Mouse (Mus musculus) embryonic facial prominence, embryonic 15.5 days (tissue): ENCODE measurements around the gene Sdhb. TPM values are rescaled to one million over a fixed set of nuclear protein-coding genes. Genes with fewer than 3 reads are reported as not detected.

ENCODE experiments used
- ATAC-seq: fragments of 200-750 bp; cut with Nextera tagmentation; 2 replicates; pipeline ENCODE4 v1.8.0; 2017; ENCODE audit warnings: low read depth, moderate TSS enrichment; ENCODE audit not compliant: insufficient number of reproducible peaks, low FRiP score, low TSS enrichment
- H3K27ac ChIP-seq: fragments of 300-500 bp; sonication (generic); replicated peaks from 2 replicates; pipeline ENCODE4 v1.5.1; 2015; ENCODE audit warnings: mild to moderate bottlenecking, inconsistent platforms
- H3K27me3 ChIP-seq: fragments of 300-500 bp; sonication (generic); 2 replicates; pipeline ENCODE4 v1.6.1; 2015; ENCODE audit warnings: inconsistent platforms
- H3K36me3 ChIP-seq: fragments of 300-500 bp; sonication (generic); 2 replicates; pipeline ENCODE4 v1.6.1; 2015; ENCODE audit warnings: mild to moderate bottlenecking, inconsistent platforms
- H3K4me1 ChIP-seq: fragments of 300-500 bp; sonication (generic); 2 replicates; pipeline ENCODE4 v1.6.1; 2015; ENCODE audit warnings: inconsistent platforms
- H3K4me2 ChIP-seq: fragments of 300-500 bp; sonication (generic); replicated peaks from 2 replicates; pipeline ENCODE4 v1.6.1; 2015; ENCODE audit warnings: mild to moderate bottlenecking, inconsistent platforms
- H3K4me3 ChIP-seq: fragments of 300-500 bp; sonication (generic); replicated peaks from 2 replicates; pipeline ENCODE4 v1.5.1; 2015; ENCODE audit warnings: mild to moderate bottlenecking, inconsistent platforms
- H3K9ac ChIP-seq: fragments of 300-500 bp; sonication (generic); 2 replicates; pipeline ENCODE4 v1.6.1; 2015; ENCODE audit warnings: inconsistent platforms
- H3K9me3 ChIP-seq: fragments of 300-500 bp; sonication (generic); replicated peaks from 2 replicates; pipeline ENCODE4 v1.6.1; 2016; ENCODE audit warnings: inconsistent platforms
- WGBS: fragments of 180-500 bp; shearing (Covaris S2); methylation state at CpG from one replicate; pipeline ENCODE4 v1.1.7; 2015; 5-methylcytosine and 5-hydroxymethylcytosine counted together
- polyA plus RNA-seq: library from polyadenylated mRNA; unstranded; fragments of >200 nt; fragmentation: Nextera tagmentation; extraction: Ambion mirVana; gene quantifications from 2 replicates; pipeline ENCODE4 v1.2.1, GENCODE M21; 2015

Gene Sdhb
- polyA plus RNA-seq, 1 experiment from 2014 or later, result 362 TPM

DNA sequence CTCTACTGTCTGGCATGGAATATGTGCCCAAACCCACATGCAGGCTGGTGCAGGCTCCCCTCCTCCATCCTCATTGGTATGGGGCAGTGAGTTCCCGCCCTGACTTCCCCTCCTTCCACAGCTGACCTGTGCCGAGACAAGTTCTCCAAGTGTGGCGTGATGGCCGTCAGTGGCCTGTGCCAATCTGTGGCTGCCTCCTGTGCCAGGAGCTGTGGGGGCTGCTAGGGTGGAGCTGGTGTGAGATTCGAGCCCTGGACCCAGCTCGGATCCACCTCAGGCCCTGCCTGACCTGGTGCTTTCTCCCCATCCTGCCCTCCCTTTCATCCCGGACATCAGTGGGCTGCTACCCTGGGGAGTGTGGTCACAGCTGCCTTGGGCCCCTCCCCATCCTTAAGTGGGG is 54.4 kb downstream of the Sdhb start:
- ATAC-seq, result no peak
- Histone ChIP-seq H3K4me2 (no peak overlapping the region), H3K4me1 (peaks cover 82% of the 10 kb centered on the region), H3K27me3 (no peaks in the 10 kb centered on the region), H3K4me3 (no peak overlapping the region), H3K9me3 (no peaks in the 10 kb centered on the region), H3K9ac (no peak overlapping the region), H3K36me3 (peaks cover 39% of the 10 kb centered on the region), H3K27ac (peak overlapping the region; percentile 49)
- 72% methylated on average over 7 of the region's 7 CpGs for WGBS

DNA sequence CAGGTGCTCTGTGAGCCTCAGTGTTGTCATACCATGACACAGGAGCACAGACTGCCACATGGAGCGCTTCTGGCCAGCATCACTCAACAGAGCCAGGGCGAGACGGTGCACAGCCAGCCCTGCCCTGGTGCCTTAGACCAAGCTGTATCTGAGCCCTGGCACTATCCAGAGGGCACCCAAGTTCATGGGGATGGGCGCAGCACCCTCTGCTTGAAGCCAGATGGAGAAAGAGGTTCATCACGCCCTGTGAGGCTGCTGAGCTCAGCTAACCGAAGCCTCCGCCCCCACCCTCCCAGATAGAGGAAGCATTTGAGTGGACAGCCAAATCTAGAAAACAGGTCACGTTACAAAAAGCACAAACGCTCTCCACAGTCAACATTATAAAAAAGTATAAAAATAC is 55.3 kb downstream of the Sdhb start:
- H3K36me3 ChIP-seq, result peaks cover 39% of the 10 kb centered on the region
- peaks cover 88% of the 10 kb centered on the region for H3K4me1 ChIP-seq
- no peak overlapping the region for H3K4me3 ChIP-seq
- H3K27me3 ChIP-seq, result no peaks in the 10 kb centered on the region
- no peak for ATAC-seq
- whole genome bisulfite sequencing, result 66% methylated on average over 9 of the region's 9 CpGs
- peak overlapping the region; percentile 63; the same call in 1 of the 2 replicates for H3K27ac ChIP-seq
- no peak overlapping the region for H3K9ac ChIP-seq
- no peaks in the 10 kb centered on the region for H3K9me3 ChIP-seq
- H3K4me2 ChIP-seq, result no peak overlapping the region

- no peak overlapping the region for H3K4me2 ChIP-seq
- H3K9ac ChIP-seq, result no peak overlapping the region
- WGBS, result 79% methylated on average over 29 of the region's 29 CpGs
- ATAC-seq, result no peak
- H3K4me1 ChIP-seq, result peaks cover 84% of the 10 kb centered on the region
- no peaks in the 10 kb centered on the region for H3K27me3 ChIP-seq
- H3K9me3 ChIP-seq, result no peaks in the 10 kb centered on the region
- no peak overlapping the region for H3K4me3 ChIP-seq
- H3K36me3 ChIP-seq, result peaks cover 39% of the 10 kb centered on the region
- peak overlapping the region; percentile 34; the same call in 1 of the 2 replicates for H3K27ac ChIP-seq
These were observed 56.8 kb downstream of the Sdhb start for GRCm38 (mm10) chr4:141017657-141018436.

DNA sequence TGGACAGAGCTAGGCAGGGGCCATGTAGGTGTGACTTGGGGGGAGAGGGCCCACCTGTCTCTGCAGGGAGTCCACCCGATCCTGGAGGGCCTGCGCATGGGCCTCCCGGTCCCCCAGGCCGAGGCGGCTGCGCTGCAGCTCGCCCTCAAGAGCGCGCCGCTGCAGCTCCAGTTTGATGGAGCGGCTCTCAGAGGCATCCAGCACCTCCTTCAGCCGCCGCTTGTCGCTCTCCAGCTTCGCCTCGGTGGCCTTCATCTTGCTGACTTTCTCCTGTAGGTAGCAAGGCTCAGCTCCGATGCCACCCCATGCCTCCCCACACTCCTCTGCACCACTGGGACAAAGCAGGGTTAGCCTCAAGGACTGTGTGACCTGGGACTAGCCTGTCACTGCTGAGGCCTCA is 59.2 kb downstream of the Sdhb start:
- Histone ChIP-seq H3K27ac (peak overlapping the region; percentile 85), H3K9ac (no peak overlapping the region), H3K4me1 (peaks cover 78% of the 10 kb centered on the region), H3K36me3 (peaks cover 16% of the 10 kb centered on the region), H3K27me3 (no peaks in the 10 kb centered on the region), H3K4me2 (peak overlapping the region; percentile 18; the same call in 1 of the 2 replicates), H3K9me3 (no peaks in the 10 kb centered on the region), H3K4me3 (no peak overlapping the region)
- ATAC-seq, result no peak
- WGBS, result 68% methylated on average over 17 of the region's 17 CpGs

- Histone ChIP-seq H3K4me3 (no peak overlapping the region), H3K9me3 (no peaks in the 10 kb centered on the region), H3K36me3 (peaks cover 11% of the 10 kb centered on the region; the same call in 1 of the 2 replicates), H3K4me1 (peaks cover 73% of the 10 kb centered on the region), H3K27me3 (no peaks in the 10 kb centered on the region), H3K9ac (no peak overlapping the region), H3K4me2 (peak overlapping the region; percentile 18), H3K27ac (peak overlapping the region; percentile 85)
- ATAC-seq, result peak; percentile 72
- WGBS, result 9% methylated on average over 14 of the region's 14 CpGs
These were observed 60.0 kb downstream of the Sdhb start for GRCm38 (mm10) chr4:141020811-141021613.

DNA sequence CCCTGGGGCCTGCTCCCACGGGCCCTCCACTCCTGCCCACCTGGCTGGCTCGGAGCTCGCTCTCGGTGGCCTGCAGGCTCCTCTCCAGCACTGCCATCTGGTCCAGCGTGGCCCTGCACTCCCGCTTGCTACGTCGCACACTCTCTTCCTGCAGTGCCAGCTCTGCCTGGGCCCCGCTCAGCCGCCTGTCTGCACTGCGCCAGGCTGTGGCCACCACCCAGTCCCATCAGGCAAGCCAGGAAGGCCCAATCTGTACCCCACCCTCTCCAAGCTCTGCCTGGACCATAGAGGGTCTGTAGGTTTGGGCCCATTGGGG is 60.6 kb downstream of the Sdhb start:
- H3K4me3 ChIP-seq, result no peak overlapping the region
- WGBS, result 32% methylated on average over 11 of the region's 11 CpGs
- ATAC-seq, result 0 out of 2 replicates have a peak, but pooled peaks have one; percentile 0
- H3K4me1 ChIP-seq, result peaks cover 68% of the 10 kb centered on the region
- H3K9ac ChIP-seq, result no peak overlapping the region
- H3K9me3 ChIP-seq, result no peaks in the 10 kb centered on the region
- no peaks in the 10 kb centered on the region for H3K27me3 ChIP-seq
- H3K4me2 ChIP-seq, result 0 out of 2 replicates have a peak overlapping the region, but pooled peaks have one; percentile 18
- H3K27ac ChIP-seq, result peak overlapping the region; percentile 85
- H3K36me3 ChIP-seq, result peaks cover 8% of the 10 kb centered on the region; the same call in 1 of the 2 replicates

DNA sequence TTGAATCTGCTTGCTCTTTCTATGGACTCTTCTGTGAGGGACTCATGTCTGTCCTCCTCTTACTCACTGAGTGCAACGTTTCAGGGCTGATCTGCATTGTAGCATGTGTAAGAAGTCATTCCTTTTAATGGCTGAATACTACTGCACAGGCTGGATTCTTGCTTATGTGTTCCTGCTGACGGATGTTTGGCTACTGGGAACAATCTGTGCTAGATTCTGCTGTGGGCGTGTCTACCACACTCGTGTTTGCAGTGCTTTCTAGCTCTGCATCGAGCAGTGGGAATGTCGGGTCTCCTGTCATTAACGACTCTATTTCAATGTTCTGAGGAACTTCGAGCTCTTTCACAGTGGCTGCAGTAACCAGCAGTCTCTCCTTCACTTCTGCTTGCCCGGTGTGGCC is 63.0 kb downstream of the Sdhb start:
- Histone ChIP-seq H3K4me3 (no peak overlapping the region), H3K4me1 (peaks cover 48% of the 10 kb centered on the region), H3K36me3 (peaks cover 8% of the 10 kb centered on the region), H3K9ac (no peak overlapping the region), H3K27ac (peak overlapping the region; percentile 71), H3K9me3 (no peaks in the 10 kb centered on the region), H3K4me2 (no peak overlapping the region), H3K27me3 (no peaks in the 10 kb centered on the region)
- 45% methylated on average over 9 of the region's 9 CpGs for WGBS
- ATAC-seq, result no peak

- Histone ChIP-seq H3K4me2 (no peak overlapping the region), H3K4me3 (no peak overlapping the region), H3K27ac (0 out of 2 replicates have a peak overlapping the region, but pooled peaks have one; percentile 71), H3K9me3 (no peaks in the 10 kb centered on the region), H3K4me1 (peaks cover 38% of the 10 kb centered on the region), H3K27me3 (no peaks in the 10 kb centered on the region), H3K9ac (no peak overlapping the region), H3K36me3 (peaks cover 16% of the 10 kb centered on the region)
- 79% methylated on average over 27 of the region's 27 CpGs for WGBS
- ATAC-seq, result no peak
These were observed 64.0 kb downstream of the Sdhb start for GRCm38 (mm10) chr4:141024992-141025391.

Other genes starting within 250 kb of the Sdhb start
- not detected in 2 replicates for gene Padi6, start 218.6 kb upstream of the Sdhb start, polyA plus RNA-seq
- 1.7 and 1.9 TPM in 2 replicates for gene Padi4, start 187.0 kb upstream of the Sdhb start, polyA plus RNA-seq
- gene Padi3, start 150.6 kb upstream of the Sdhb start, polyA plus RNA-seq, result 2.4 and 4.4 TPM in 2 replicates
- 0.85 and 1.0 TPM in 2 replicates for gene Padi1, start 115.4 kb upstream of the Sdhb start, polyA plus RNA-seq
- gene Padi2, start 54.9 kb upstream of the Sdhb start, polyA plus RNA-seq, result 15.3 and 21.4 TPM in 2 replicates
- 47.2 and 48.1 TPM in 2 replicates for gene Atp13a2, start 25.7 kb downstream of the Sdhb start, polyA plus RNA-seq
- 923 and 969 TPM in 2 replicates for gene Mfap2, start 49.2 kb downstream of the Sdhb start, polyA plus RNA-seq
- 6.9 and 7.0 TPM in 2 replicates for gene Crocc, start 99.3 kb downstream of the Sdhb start, polyA plus RNA-seq
- gene Necap2, start 117.2 kb downstream of the Sdhb start, polyA plus RNA-seq, result 88.0 and 93.4 TPM in 2 replicates
- gene Spata21, start 127.1 kb downstream of the Sdhb start, polyA plus RNA-seq, result 0.20 and 0.28 TPM in 2 replicates
- gene Szrd1, start 178.6 kb downstream of the Sdhb start, polyA plus RNA-seq, result 43.9 and 45.1 TPM in 2 replicates
- gene Fbxo42, start 186.7 kb downstream of the Sdhb start, polyA plus RNA-seq, result 23.7 and 25.8 TPM in 2 replicates